Mouse (Mus musculus) heart, adult 2 months (tissue): ENCODE measurements around the gene Prom2. TPM values are rescaled to one million over a fixed set of nuclear protein-coding genes. Genes with fewer than 3 reads are reported as not detected.

Experiments used
- DNase-seq, 2 experiments: peaks; one replicate each; pipeline ENCODE4 v3.0.0; 2021
- H3K27ac ChIP-seq: fragments of 200-600 bp; 2 replicates; pipeline ENCODE4 v1.8.1; 2022
- H3K27me3 ChIP-seq: fragments of 200-500 bp; 2 replicates; pipeline ENCODE4 v1.6.1; 2012; ENCODE audit warnings: mild to moderate bottlenecking, low read length, inconsistent platforms, mixed read lengths; ENCODE audit not compliant: control insufficient read depth, insufficient read depth
- H3K36me3 ChIP-seq: fragments of 200-500 bp; 2 replicates; pipeline ENCODE4 v1.6.1; 2012; ENCODE audit warnings: low read length, inconsistent platforms; ENCODE audit not compliant: control insufficient read depth, insufficient read depth
- H3K4me1 ChIP-seq: fragments of 200-500 bp; 2 replicates; pipeline ENCODE4 v1.6.1; 2011; ENCODE audit warnings: low read length; ENCODE audit not compliant: control insufficient read depth, insufficient read depth
- H3K4me3 ChIP-seq: fragments of 200-600 bp; 2 replicates; pipeline ENCODE4 v1.8.1; 2022
- H3K79me2 ChIP-seq: fragments of 200-500 bp; replicated peaks from 2 replicates; pipeline ENCODE4 v1.6.1; 2012; ENCODE audit warnings: mild to moderate bottlenecking, inconsistent platforms, low read length, moderate library complexity, mixed read lengths; ENCODE audit not compliant: control insufficient read depth, insufficient read depth
- H3K9ac ChIP-seq: fragments of 200-500 bp; 2 replicates; pipeline ENCODE4 v1.6.1; 2012; ENCODE audit warnings: low read depth, mild to moderate bottlenecking, control low read depth, inconsistent platforms, low read length, mixed read lengths
- CTCF ChIP-seq: fragments of 200-600 bp; IDR thresholded peaks from 2 replicates; pipeline ENCODE4 v1.8.1; 2022; ENCODE audit warnings: antibody characterized with exemption, mild to moderate bottlenecking, moderate library complexity
- EP300 ChIP-seq: fragments of 200-500 bp; IDR thresholded peaks from 2 replicates; pipeline ENCODE4 v1.6.1; 2011; ENCODE audit warnings: low read depth, low read length, control low read depth; ENCODE audit not compliant: insufficient read depth
- POLR2A ChIP-seq: fragments of 200-500 bp; IDR thresholded peaks from 2 replicates; pipeline ENCODE4 v1.6.1; 2011; ENCODE audit warnings: mild to moderate bottlenecking, low read depth, low read length, control low read depth; ENCODE audit not compliant: insufficient read depth
- WGBS: fragments of 180-500 bp; shearing (Covaris S2); methylation state at CpG from one replicate; pipeline ENCODE4 v1.1.7; 2018; 5-methylcytosine and 5-hydroxymethylcytosine counted together
- intact Hi-C: fragments of 180-260 bp; cut with DNase I; formaldehyde crosslinking; loops from one replicate; pipeline ENCODE4 v1.15.1; 2025
- polyA plus RNA-seq: library from polyadenylated mRNA; depleted of rRNA; stranded (reverse); fragments of >200 nt; gene quantifications from 2 replicates; pipeline ENCODE4 v1.2.3, GENCODE M21; 2012
- total RNA-seq, 2 experiments: library from RNA; stranded (reverse); gene quantifications; 2 replicates each; pipeline ENCODE4 v1.2.3; 2021

Prom2 gene
- total and polyA plus RNA-seq, 3 experiments, result 0.14 TPM; not detected in 2

DNA sequence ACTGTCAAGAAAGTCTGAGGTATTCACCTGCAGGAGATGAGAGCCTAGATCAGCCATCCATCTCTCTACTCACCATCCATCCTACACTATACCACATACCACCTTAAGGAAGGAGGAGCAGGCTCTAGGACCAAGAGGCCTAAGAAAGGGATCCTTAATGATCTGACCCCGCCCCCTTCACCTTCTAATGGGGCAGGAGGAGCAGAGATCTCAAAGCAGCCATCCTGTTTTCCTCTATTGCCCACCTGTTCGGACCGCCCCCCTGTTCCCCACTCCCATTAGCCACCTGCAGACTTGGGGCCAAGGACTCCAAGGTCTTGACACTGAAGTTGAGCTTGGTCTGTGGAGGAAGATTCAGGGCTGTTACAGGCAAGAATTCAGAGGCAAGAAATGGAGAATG is 10.8 kb downstream of the Prom2 start:
- H3K9ac ChIP-seq, result no peak overlapping the region
- H3K4me1 ChIP-seq, result no peaks in the 10 kb centered on the region
- 66% methylated on average over 3 of the region's 3 CpGs for WGBS
- no peaks in the 10 kb centered on the region for H3K36me3 ChIP-seq
- H3K27me3 ChIP-seq, result no peaks in the 10 kb centered on the region
- no peak overlapping the region for H3K27ac ChIP-seq
- TF ChIP-seq CTCF (no peak), EP300 (no peak), POLR2A (no peak)
- no peak overlapping the region for H3K4me3 ChIP-seq
- intact Hi-C loops, result no loop called here
- DNase-seq, result no peak
- no peaks in the 10 kb centered on the region for H3K79me2 ChIP-seq

DNA sequence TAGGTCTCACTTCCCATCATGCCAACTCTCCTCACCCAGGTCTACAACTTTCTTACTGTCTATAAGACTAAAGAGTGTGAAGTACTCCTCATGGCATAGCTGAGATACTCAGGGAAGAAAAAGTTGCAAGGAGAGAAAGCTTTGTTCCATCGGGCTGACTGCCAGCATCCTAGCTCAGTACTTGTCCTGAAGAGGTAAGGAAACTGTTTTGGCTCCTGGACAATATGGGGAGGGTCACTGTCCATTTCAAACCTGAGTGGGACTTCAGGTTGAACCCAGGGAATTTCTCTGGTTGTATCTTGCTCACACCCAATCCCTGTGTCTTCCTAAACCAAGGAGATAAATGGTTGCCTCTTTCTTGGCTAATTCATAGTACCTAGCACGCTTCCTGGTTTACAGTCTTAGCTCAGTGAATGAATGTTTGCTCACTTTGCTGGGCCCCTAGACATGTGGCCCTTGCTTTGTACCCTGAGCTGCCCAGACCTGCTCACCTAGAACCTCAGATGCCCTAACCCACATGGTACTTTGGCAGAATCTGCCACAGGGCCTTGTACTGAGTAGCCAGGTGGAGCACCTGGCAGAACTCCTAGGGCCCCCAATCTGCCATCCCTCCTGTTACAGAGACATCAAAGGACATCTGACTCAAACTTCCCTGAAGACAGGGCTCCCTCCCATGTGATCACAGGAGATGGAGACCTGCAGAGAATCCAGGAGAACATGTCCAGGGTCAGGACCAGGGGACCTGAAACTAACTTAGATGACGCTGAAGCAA is 16.1 kb downstream of the Prom2 start:
- H3K4me1 ChIP-seq, result peaks cover 3% of the 10 kb centered on the region; the same call in 1 of the 2 replicates
- H3K27ac ChIP-seq, result no peak overlapping the region
- no peak overlapping the region for H3K4me3 ChIP-seq
- no peak overlapping the region for H3K9ac ChIP-seq
- H3K36me3 ChIP-seq, result no peaks in the 10 kb centered on the region
- no peaks in the 10 kb centered on the region for H3K27me3 ChIP-seq
- no peak for TF ChIP-seq EP300
- no peak for TF ChIP-seq CTCF
- TF ChIP-seq POLR2A, result no peak
- 77% methylated on average over 3 of the region's 3 CpGs for WGBS
- DNase-seq, result no peak
- intact Hi-C loops, result no loop called here
- no peaks in the 10 kb centered on the region for H3K79me2 ChIP-seq

DNA sequence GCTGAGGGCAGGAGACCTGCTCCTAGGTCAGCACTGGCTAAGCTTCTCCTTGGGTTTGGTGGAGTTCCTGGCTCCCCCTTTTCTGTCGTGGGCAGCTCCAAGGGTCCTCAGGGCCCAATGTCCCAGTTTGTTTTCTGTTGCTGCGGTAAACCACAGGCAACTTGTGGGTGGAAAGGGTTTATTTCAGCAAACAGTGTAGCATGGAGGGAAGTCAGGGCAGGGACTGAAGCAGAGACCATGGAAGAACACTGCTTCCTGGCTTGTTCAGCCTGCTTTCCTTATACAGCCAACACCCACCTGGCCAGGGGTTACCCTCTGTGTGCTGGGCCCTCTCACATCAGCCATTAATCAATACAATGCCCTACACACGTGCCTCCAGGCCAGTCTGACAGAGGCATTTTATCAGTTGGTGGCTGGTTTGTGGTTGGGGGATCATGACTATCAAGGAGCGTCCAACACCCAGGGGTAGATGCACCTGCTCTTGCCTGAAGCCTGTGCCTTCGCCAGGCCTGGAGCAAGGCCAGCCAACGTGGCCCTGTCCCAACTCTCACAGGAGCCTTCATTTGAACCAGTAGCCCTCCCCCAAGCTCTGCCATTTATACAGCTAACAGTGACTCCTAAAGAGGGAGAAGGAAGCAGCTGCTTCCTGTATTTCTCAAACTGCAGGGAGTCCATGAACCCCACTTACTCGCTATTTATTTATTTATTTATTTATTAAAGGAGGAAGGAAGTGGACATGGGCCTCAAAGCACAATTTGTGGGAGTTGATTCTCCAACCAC is 17.1 kb downstream of the Prom2 start:
- H3K9ac ChIP-seq, result no peak overlapping the region
- H3K27ac ChIP-seq, result no peak overlapping the region
- no peaks in the 10 kb centered on the region for H3K36me3 ChIP-seq
- intact Hi-C loops, result no loop called here
- H3K4me1 ChIP-seq, result peaks cover 3% of the 10 kb centered on the region; the same call in 1 of the 2 replicates
- no peaks in the 10 kb centered on the region for H3K27me3 ChIP-seq
- no peaks in the 10 kb centered on the region for H3K79me2 ChIP-seq
- 32% methylated on average over 7 of the region's 7 CpGs for WGBS
- TF ChIP-seq POLR2A (no peak), EP300 (no peak), CTCF (no peak)
- H3K4me3 ChIP-seq, result no peak overlapping the region
- DNase-seq, result peak; percentile 24 to 30

DNA sequence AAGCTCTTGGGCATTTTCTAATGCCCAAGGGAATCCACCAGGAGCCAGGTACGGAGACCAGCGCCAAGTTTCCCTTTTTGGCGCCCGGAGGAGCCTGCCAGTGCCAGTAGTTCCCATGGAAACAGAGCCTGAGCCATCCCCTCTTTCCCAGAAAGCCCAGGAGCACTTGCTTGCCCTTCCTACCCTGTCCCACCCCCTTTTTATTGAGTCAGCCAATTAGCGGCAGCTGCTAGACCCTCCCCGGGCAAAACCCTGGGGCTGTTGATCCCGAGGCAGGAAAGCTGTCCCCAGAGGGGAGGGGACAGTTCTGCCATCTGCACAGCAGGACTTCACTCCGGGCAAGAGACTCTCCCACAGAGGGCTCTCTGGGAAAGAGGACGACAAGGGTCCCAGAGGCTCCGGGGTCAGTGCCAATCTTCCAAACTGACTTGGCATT is 19.2 kb downstream of the Prom2 start, which contains the start of gene Kcnip3:
Kcnip3 (minus strand) TSS at position 89 of the 436 bp plus-strand sequence.
- intact Hi-C loops, result no loop called here
- no peak within 1 kb of the TSS for H3K27ac ChIP-seq
- peaks cover 3% of the 10 kb centered on the region; the same call in 1 of the 2 replicates for H3K4me1 ChIP-seq
- TF ChIP-seq POLR2A, result no peak
- TF ChIP-seq CTCF, result no peak
- TF ChIP-seq EP300, result no peak
- WGBS, result 17% methylated on average over 10 of the region's 10 CpGs
- DNase-seq, result no peak
- H3K9ac ChIP-seq, result no peak within 1 kb of the TSS
- H3K79me2 ChIP-seq, result no peaks in the 10 kb centered on the region
- no peaks in the 10 kb centered on the region for H3K36me3 ChIP-seq
- 0 out of 2 replicates have a peak within 1 kb of the TSS, but pooled peaks have one; percentile 7 for H3K4me3 ChIP-seq
- H3K27me3 ChIP-seq, result no peaks in the 10 kb centered on the region

DNA sequence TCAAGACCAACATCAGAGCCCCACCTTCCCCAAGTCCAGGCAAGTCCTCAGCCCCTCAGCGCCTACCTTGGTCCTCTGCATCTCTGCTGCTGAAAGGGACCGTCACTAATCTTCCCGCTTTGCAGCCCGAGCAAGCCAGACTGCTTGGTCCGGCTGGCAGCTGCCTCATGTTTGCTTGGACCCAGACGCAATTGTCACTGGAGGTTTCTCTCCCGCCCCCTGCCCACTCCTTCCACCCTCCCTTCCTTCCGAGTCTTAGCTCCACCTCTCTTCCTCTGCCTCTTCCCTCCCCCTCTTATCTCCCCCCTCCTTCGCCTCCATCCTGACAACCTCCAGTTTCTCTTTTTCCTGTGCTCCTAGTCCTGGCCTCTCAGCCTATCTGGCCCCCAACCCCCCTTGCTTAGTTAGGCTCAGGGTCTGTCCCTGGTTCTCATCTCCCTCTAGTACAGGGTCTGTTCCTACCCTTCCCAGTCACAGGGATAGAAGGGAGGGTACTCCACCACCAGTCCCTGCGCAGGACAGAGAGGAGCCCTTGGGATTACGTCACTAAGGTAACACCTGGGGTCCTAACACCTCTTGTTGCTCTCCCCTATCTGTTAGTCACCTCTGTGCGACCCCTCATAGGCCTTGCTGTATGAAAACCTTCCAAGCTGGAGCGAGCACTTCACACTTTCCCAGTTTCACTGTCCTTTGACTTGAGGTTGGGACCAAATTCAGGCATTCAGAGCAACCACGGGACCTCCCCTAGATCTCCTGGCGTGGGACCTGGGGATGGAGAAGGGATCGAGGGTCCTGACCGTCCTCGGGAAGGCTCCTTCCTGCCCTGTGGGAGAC is 19.9 kb downstream of the Prom2 start:
- H3K36me3 ChIP-seq, result no peaks in the 10 kb centered on the region
- 0 out of 2 replicates have a peak overlapping the region, but pooled peaks have one; percentile 7 for H3K4me3 ChIP-seq
- intact Hi-C loops, result no loop called here
- H3K9ac ChIP-seq, result no peak overlapping the region
- H3K27ac ChIP-seq, result no peak overlapping the region
- H3K27me3 ChIP-seq, result no peaks in the 10 kb centered on the region
- H3K4me1 ChIP-seq, result peaks cover 3% of the 10 kb centered on the region; the same call in 1 of the 2 replicates
- H3K79me2 ChIP-seq, result no peaks in the 10 kb centered on the region
- WGBS, result 7% methylated on average over 18 of the region's 18 CpGs
- TF ChIP-seq EP300 (no peak), POLR2A (no peak), CTCF (no peak)
- DNase-seq, result no peak
